Mouse (Mus musculus) lung, postnatal 4 days (tissue): Measurements from ENCODE around the gene Gm10717.
A peak's percentile ranks its signal among the peaks of the same experiment; 100 is the strongest.
"Not testable (repeated sequence)": the region's sequence is repeated elsewhere in the genome, so short reads cannot be mapped to it uniquely, and the experiment has no call there.

Source experiments
- DNase-seq, 2 experiments: peaks; one replicate each; pipeline ENCODE4 v3.0.0; 2021

The Gm10717 gene

DNA sequence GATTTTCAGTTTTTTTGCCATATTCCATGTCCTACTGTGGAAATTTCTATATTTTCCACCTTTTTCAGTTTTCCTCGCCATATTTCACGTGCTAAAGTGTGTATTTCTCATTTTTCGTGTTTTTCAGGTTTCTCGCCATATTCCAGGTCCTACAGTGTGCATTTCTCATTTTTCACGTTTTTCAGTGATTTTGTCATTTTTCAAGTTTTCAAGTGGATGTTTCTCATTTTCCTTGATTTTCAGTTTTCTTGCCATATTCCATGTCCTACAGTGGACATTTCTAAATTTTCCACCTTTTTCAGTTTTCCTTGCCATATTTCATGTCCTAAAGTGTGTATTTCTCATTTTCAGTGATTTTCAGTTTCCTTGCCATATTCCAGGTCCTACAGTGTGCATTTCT lies 919 bp downstream of the Gm10717 start:
- DNase-seq: not testable (repeated sequence)

DNA sequence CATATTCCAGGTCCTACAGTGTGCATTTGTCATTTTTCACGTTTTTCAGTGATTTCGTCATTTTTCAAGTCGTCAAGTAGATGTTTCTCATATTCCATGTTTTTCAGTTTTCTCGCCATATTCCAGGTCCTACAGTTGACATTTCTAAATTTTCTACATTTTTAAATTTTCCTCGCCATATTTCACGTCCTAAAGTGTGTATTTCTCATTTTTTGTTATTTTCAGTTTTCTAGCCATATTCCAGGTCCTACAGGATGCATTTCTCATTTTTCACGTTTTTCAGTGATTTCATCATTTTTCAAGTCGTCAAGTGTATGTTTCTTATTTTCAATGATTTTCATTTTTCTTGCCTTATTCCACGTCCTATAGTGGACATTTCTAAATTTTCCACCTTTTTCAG lies 1.5 kb downstream of the Gm10717 start:
- not testable (repeated sequence) for DNase-seq

DNA sequence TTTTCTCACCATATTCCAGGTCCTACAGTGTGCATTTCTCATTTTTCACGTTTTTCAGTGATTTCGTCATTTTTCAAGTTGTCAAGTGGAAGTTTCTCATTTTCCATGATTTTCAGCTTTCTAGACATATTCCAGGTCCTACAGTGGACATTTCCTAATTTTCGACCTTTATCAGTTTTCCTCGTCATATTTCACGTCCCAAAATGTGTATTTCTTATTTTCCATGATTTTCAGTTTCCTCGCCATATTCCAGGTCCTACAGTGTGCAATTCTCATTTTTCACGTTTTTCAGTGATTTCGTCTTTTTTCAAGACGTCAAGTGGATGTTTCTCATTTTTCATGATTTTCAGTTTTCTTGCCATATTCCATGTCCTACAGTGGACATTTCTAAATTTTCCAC lies 2.0 kb downstream of the Gm10717 start:
- DNase-seq: not testable (repeated sequence)

DNA sequence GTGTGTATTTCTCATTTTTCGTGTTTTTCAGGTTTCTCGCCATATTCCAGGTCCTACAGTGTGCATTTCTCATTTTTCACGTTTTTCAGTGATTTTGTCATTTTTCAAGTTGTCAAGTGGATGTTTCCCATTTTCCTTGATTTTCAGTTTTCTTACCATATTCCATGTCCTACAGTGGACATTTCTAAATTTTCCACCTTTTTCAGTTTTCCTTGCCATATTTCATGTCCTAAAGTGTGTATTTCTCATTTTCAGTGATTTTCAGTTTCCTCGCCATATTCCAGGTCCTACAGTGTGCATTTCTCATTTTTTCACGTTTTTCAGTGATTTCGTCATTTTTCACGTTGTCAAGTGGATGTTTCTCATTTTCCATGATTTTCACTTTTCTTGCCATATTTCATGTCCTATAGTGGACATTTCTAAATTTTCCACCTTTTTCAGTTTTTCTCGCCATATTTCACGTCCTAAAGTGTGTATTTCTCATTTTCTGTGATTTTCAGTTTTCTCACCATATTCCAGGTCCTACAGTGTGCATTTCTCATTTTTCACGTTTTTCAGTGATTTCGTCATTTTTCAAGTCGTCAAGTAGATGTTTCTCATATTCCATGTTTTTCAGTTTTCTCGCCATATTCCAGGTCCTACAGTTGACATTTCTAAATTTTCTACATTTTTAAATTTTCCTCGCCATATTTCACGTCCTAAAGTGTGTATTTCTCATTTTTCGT lies 4.2 kb downstream of the Gm10717 start:
- DNase-seq: peak; percentile 48 to 53

DNA sequence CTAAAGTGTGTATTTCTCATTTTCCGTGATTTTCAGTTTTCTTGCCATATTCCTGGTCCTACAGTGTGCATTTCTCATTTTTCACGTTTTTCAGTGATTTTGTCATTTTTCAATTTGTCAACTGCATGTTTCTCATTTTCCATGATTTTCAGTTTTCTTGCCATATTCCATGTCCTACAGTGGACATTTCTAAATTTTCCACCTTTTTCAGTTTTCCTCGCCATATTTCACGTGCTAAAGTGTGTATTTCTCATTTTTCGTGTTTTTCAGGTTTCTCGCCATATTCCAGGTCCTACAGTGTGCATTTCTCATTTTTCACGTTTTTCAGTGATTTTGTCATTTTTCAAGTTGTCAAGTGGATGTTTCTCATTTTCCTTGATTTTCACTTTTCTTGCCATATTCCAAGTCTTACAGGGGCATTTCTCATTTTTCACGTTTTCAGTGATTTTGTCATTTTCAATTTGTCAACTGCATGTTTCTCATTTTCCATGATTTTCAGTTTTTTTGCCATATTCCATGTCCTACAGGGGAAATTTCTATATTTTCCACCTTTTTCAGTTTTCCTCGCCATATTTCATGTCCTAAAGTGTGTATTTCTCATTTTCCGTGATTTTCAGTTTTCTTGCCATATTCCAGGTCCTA lies 5.6 kb downstream of the Gm10717 start:
- not testable (repeated sequence) for DNase-seq

DNA sequence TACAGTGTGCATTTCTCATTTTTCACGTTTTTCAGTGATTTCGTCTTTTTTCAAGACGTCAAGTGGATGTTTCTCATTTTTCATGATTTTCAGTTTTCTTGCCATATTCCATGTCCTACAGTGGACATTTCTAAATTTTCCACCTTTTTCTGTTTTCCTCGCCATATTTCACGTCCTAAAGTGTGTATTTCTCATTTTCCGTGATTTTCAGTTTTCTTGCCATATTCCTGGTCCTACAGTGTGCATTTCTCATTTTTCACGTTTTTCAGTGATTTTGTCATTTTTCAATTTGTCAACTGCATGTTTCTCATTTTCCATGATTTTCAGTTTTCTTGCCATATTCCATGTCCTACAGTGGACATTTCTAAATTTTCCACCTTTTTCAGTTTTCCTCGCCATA lies 9.1 kb downstream of the Gm10717 start, which contains the start of gene Gm17535:
Gene Gm17535, plus strand, starts transcription at position 301 of the 400 bp plus-strand sequence.
- DNase-seq: not testable (repeated sequence)

DNA sequence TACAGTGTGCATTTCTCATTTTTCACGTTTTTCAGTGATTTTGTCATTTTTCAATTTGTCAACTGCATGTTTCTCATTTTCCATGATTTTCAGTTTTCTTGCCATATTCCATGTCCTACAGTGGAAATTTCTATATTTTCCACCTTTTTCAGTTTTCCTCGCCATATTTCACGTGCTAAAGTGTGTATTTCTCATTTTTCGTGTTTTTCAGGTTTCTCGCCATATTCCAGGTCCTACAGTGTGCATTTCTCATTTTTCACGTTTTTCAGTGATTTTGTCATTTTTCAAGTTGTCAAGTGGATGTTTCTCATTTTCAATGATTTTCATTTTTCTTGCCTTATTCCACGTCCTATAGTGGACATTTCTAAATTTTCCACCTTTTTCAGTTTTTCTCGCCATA lies 11.4 kb downstream of the Gm10717 start, which contains the start of gene Gm10715:
Gene Gm10715, plus strand, starts transcription at position 301 of the 400 bp plus-strand sequence.
- DNase-seq: not testable (repeated sequence)

DNA sequence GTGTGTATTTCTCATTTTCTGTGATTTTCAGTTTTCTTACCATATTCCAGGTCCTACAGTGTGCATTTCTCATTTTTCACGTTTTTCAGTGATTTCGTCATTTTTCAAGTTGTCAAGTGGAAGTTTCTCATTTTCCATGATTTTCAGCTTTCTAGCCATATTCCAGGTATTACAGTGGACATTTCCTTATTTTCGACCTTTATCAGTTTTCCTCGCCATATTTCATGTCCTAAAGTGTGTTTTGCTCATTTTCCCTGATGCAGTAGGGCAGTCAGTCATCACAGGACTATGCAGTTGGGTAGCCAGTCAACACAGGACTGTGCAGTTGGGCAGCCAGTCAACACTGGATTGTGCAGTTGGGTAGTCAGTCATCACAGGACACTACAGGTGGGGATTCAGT lies 12.9 kb downstream of the Gm10717 start:
- DNase-seq: not testable (repeated sequence)
